Mouse (Mus musculus) right cerebral cortex, postnatal 25 days (tissue): Measurements from ENCODE around the gene Dlgap3.

Source experiments
- DNase-seq: peaks from one replicate; pipeline ENCODE4 v3.0.0; 2022

Dlgap3 gene

GRCm38 (mm10) chr4:127168914-127169345, at the start of gene Dlgap3:
Gene Dlgap3 (plus strand): TSS chr4:127169204.
- DNase-seq, result no peak

- no peak for DNase-seq
Observed at GRCm38 (mm10) chr4:127123391-127123790, 45.6 kb upstream of the Dlgap3 start, which contains the start of gene Tmem35b. Gene Tmem35b (plus strand): TSS chr4:127123691.

DNA sequence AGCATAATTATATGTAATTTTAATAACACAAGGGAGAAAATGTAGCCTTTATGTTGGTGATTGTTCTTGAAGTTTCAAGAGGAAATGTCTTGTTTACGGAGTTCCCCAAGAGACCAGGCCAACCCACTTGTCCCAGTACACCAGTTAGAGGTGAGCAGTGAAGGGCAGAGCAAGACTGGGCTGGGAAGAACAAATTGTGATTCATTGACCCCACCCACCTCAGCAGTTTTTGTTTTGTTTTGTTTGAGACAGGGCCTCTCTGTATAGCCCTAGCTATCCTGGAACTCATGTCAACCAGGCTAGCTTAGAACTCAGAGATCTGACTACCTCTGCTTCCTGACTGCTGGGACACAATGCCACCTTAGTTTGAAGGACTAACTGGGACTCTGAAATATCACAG, 44.7 kb upstream of the Dlgap3 start:
- no peak for DNase-seq

DNA sequence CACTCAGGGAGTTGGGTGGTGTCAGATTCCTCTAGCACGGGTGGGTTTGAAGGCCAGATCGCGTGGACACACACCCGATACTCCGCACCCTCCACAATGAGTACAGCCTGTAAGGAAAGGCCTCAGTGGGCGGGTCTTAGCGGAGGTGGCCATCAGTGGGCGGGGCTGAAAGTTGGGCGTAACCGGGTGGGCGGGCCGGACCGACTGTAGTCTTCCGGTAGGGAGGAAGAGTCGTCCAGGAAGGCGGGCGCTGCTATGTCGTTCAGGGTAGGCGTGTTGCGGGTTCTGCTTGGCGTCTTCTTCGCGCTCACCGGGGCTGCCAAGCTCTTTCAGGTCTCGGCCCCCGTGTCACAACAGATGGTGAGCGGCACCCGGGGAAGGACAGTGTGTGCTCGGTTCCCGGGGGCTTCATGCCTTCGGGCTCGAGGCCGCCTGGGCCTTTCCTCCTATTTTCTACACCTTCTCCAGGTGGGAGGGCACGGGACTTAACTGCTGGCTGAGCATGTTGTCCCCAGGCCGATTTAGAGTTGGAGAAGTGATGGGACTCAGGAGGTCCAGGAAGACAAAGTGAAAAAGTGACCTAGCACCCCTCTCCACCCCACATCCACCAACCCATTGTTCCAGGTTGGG, 43.1 kb upstream of the Dlgap3 start:
- peak; percentile 42 for DNase-seq

GRCm38 (mm10) chr4:127134687-127135086, 34.3 kb upstream of the Dlgap3 start:
- DNase-seq, result no peak

GRCm38 (mm10) chr4:127137591-127137990, 31.4 kb upstream of the Dlgap3 start:
- no peak for DNase-seq

DNA sequence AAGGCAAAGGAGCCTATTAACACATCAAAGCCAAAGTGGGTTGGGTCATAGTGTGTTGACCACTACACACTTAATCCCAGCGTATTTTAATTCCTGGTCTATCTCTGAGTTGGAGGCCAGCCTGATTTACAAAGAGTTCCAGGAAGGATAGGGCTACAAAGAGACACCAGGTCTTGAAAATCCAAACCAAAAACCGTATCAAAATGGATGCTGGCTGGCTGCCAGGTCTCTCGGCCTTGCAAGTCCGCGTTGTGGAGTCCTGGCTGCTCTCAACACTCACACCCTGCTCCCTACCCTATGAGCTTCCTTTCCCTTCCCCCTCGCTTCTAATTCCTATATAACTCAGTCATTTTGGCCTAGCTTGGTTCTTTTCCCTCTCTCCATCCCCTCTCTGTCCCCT, 30.5 kb upstream of the Dlgap3 start:
- no peak for DNase-seq

DNA sequence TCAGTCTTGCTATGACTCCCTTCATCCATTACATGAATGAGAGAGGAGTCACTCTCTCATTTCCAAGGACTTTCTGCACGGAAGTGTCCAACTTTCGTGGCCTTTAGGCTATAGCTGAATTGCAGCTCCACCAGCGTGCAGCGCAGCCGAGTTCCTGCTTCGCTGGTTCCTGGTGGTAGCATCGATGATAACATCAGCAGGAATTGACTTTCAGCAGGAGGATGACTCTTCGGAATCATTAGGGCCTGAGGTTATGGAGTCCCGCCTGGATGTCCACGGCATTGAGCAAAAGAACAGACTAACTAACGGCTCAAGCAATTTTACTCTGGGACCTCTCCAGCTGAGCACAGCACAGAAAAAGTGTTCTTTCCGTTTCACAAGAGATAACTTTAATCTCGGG, 19.0 kb upstream of the Dlgap3 start:
- no peak for DNase-seq

DNA sequence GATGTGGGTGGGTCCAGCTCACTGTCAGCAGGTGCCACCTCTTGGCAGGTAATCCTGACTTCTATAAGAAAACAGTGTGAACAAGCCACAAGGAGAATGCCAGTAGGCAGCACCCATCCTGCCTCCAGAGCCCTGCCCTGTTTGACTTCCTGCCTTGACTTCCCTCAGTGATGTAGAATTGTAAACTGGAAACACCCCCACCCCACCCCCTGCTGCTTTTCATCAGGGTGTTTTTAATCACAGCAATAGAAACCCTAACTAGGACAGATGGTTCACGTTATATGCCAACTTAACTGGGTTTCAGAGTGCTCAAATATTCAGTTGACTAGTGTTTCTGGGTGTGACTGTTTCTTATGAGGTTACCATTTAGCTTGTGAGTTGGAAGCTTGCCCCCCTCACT, 15.7 kb upstream of the Dlgap3 start:
- no peak for DNase-seq

GRCm38 (mm10) chr4:127155757-127156156, 13.2 kb upstream of the Dlgap3 start:
- no peak for DNase-seq

DNA sequence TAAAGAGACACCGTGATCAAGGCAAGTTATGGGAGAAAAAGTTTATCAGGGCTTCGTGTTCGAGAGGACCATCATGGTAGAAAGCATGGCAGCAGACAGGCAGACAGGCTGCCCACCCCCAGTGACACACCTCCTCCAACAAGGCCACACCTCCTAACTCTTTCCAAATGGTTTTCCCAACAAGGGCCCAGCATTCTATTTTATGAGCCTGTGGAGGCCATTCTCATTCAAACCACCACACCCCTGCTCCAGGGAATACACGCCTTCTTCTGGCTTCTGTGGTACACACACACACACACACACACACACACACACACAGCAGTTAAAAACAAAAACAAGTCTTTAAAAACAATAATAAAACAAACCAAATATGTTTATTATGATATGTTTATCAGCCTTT, 11.3 kb upstream of the Dlgap3 start:
- DNase-seq, result no peak

GRCm38 (mm10) chr4:127163926-127164325, 5.1 kb upstream of the Dlgap3 start:
- no peak for DNase-seq

GRCm38 (mm10) chr4:127167096-127167495, 1.9 kb upstream of the Dlgap3 start:
- no peak for DNase-seq

DNA sequence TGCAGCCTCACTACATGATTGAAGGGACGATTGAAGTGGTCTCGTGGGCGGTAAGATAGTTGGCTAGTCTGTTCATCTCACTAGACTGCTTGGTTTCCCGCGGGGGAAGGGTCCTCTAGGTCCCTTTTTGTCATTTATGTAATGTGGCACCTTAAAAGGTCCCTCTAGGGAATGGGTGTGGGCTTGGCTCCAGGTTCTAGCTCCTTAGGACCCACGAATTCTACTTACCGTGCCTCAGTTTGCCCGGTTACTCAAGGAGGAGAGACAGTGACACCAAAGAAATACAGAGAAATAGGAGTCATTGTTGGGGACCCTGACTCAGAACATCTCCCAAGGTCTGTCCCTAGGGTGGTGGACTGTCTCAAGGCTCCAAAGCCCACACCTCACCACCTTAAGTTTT, 1.3 kb upstream of the Dlgap3 start:
- DNase-seq, result no peak

DNA sequence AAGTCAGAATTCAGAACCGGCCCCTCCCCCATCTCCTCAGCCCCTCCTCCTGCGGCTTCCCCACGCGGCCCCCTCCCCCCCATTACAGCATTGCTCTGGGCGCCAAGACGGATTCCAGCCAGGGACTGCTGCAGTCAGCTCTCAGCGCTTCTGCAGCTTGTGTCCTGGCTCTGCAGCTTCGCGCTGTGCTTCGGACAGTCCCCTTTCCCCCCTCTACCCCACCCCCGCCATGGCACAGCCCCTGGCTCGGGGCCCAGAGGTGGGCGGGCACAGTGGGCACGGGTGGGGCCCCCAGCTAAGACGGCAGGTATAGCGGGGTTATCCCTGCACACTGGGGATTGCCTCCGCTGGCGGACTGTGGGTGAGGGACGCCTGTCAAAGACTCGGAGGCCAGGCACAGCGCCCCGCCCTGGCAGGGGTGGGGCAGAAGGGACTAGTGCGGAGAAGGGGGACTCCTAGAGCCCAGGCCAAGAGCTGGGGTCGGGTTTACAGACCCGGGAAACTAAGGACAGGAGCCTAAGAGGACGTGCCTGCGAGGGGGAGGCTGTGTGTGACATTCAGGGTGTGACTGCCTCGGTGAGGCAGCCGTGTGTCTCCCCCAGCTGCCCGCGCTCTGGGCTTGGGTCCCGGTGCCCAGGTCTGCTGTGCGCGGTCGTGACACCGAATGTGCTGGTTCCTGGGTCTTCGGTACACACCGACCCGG, 642 bp upstream of the Dlgap3 start:
- DNase-seq, result peak; percentile 77

DNA sequence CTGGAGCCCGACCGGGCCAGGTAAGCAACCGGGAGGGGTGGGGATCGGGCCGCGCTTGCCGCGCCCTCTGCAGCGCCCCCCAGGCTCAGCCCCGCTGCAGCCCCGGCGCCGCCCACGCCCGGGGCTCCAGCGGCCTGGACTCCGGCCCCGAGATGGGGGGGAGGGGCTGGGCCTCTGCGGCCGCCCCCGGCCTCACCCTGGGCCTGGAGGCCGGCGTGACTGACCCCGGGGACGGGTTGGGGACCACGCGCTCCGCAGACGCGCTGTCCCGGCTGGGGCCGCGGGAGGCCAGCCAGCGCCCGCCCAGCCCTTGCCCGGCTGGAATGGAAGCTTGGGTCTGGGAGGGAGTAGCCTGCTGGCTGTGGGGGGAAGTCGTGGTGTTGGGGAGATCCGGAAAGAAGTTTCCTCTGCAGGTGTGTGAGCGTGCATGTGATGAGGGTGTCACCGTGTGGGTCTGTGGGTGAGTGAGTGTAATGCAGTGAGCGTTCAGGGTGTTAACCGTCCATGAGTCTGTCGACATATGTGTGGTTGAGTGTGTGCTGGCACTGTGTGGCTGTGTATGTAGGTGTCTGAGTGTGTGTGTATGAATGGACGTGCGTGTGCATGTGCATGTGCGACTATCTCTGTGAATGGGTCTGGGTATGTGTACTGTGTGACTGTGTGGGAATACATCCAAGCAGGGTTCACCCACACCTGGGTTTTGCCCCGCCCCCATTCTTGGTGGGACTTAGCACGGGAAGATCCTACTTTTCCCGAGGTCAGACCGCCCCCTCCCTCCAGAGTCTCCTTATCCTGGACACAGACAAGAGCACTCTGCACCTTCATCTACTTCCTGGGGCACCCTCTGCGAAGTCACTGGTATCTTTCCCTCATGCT, 580 bp downstream of the Dlgap3 start:
- DNase-seq, result peak; percentile 51

GRCm38 (mm10) chr4:127170866-127171265, 1.9 kb downstream of the Dlgap3 start:
- peak; percentile 82 for DNase-seq

- no peak for DNase-seq
Observed at GRCm38 (mm10) chr4:127171341-127171905, 2.4 kb downstream of the Dlgap3 start.

GRCm38 (mm10) chr4:127172119-127172518, 3.1 kb downstream of the Dlgap3 start:
- no peak for DNase-seq

GRCm38 (mm10) chr4:127172614-127173013, 3.6 kb downstream of the Dlgap3 start:
- peak; percentile 65 for DNase-seq

DNA sequence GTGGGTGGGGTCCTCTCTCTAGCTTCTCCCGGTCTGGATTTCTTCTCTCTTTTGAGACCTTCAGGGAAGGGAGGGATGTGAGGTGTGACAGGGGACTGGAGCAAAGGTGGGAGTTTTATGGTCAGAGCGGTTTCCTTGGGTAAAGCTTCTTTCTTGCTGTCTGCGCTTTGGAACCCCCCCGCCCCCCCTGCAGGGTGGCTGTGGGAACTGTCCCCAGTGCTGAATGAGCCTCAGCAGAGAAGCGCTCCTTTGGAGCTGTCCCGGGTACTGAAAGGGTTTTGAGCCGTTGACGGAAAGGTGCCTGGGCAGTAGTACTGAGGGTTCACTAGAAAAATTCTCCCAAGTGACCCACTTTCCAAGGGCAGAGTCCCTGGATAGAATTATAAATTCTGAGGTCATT, 4.5 kb downstream of the Dlgap3 start:
- no peak for DNase-seq

GRCm38 (mm10) chr4:127174075-127174899, 5.3 kb downstream of the Dlgap3 start:
- DNase-seq, result no peak
